Mouse (Mus musculus) cerebellum, postnatal 25 days (tissue): ENCODE measurements around the gene Rps6kc1.
A peak's percentile ranks its signal among the peaks of the same experiment; 100 is the strongest.

Source experiments
- DNase-seq, 2 experiments: peaks; one replicate each; pipeline ENCODE4 v3.0.0; 2021; ENCODE audit warnings: mixed read lengths in 2 of 2

Rps6kc1 gene

DNA sequence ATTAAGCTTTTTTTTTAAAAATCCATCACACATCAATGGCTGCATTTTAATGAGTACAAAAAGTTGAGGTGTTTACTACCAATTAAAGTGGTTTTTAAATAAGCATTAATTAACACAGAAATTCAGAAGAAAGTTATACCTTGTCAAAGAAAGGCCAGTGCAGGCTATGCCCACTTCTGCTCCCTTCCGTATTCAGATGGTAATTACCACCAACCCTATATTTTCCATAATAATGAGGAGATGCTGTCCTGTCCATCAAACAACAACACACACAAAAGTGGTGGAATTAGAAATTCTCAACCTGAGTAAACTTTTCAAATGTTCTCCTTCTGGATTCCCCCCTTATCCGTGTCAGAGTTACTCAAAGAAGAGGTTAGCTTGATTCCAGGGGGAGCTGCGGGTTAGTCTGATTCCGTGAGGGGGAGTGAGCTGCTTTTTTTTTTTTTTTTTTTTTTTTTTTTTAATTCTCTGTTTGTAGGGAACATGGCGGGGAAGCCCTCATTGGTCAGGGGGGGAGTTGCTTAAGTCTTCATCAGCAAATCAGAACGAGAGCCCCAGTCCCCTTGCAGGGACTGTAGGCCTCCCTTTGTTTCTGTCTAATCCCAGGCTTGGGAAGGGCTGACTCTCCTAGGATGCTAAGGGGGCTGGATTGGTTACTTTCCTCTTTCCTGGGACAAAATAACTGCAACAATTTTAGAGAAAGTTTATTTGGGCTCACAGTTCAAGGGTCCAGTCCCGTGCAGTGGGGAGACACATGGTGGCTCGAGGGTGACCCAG is 159.6 kb downstream of the Rps6kc1 start:
- no peak for DNase-seq

DNA sequence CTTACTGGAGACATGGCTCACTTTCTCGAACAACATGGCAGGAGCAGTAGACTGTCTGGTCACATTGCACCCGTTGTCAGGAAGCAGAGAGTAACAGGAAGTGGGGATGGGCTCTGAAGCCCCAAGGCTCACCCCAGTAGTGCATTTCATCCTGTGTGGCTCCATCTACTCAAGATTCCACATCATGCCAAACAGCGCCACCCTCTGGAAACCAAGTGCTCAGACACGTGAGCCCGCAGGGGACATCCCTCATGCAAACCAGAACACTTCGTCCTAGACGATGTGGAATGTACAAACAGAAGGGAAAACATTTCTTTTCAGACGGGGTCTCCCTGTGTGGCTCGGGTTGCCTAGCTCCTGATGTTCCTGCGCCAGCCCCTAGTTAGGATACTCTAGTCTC is 162.6 kb downstream of the Rps6kc1 start:
- no peak for DNase-seq

DNA sequence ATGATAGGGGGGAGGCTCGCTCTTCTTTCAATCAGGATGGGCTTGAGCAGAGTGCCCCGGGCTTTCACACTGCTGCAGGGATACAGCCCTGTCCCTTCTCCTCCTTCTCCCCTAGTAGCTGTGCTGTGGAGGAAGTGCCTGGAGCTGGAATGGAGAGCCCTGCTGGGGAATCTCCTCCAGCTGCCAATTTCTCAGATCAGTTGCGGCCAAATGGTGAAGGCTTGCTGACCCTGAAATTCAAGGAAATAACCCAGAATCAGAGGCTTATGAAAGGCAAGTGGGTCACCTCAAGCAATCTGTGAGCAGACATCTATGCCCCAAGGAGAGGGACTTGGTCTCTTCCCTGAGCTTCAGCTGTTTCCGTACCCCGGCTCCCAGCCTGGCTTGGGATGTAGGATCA is 170.1 kb downstream of the Rps6kc1 start:
- DNase-seq: peak; percentile 12 to 18

DNA sequence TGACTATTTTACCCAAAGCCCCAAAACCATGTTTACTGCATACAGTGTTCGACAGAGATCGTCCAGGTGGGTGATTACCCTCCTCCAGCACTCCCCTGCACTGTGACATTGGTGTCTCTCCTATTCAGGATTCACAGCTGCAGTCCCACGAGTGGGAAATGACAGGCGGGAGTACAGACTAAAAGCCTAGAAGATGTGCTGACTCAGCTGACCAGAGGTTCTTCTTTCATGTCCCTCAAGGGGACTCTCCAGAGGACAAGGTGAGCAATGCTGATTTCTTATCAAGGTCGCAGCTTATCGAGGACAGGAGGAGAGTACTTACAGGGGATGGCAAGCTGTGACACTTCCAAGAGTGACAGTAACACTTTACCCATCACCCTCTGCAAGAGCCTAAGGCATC is 178.8 kb downstream of the Rps6kc1 start:
- no peak for DNase-seq

DNA sequence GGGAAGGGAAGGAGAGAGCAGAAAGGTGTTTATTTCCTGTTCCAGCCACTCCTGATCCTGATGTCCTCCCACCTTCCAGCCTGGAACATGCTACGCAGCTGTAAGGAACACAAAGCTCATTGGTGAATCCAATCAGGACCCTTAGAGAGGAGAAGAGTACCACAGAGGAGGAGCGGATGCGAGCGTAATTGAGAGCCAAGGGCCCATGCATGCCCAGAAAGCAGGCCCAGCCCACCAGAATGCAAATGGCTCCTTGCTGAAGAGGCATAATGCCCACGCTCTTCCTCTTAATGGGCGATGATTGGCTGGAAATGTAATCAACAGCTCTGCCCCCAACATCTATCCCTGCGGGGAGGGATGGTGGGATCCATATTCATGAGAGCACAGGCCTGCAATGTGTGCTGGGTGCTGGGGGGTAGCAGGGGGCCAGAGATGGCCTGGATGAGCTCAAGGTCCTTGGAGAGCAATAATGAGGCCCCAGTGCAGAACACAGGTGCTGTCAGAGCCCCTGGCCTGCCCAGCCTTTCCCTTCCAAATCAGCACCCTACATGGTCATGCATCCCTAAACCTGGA is 182.0 kb downstream of the Rps6kc1 start:
- no peak for DNase-seq

DNA sequence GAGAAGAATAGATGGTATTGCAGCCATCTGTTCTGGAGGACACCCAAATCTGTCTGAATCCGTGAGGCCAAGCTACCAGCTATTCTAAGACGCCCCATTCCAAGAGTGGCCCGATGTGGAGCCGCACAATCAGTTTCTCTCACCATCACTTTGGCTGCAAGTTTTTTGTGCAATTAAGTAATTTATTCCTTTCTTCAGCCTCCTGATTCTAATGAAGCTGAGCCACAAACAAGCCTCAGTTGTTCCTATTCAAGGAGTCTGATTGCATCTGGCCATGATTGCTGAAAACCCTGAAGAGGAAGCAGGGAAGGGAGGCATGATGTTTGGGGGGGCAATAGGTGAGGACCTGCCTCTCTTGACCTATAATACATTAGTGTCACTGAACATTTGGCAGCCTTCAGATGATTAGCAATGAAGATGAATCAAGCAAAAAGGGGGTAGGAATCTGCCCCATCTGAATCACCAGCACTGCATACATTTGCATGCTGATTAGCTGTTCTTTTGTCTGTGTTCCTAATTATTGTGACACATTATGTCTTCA is 183.4 kb downstream of the Rps6kc1 start:
- DNase-seq: peak; percentile 14 to 17

DNA sequence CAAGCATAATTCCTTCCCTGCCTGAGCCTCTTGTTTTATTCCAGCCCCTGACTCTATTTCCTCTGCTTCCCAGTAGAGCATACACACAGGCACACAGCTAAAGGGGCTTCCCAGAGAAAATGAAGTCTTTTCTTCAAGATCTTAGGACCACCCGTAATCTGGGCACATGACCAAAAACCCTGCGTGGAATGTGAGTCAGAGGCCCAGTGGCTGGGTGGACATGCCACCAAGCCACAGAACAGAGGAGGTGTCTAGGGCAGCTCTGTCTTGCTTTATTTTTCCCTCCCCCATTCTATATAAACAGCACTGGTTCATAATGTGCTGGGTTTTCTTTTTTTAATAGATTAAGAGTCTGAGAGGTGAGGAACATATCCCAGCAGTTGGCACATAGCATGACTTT is 184.2 kb downstream of the Rps6kc1 start:
- no peak for DNase-seq

DNA sequence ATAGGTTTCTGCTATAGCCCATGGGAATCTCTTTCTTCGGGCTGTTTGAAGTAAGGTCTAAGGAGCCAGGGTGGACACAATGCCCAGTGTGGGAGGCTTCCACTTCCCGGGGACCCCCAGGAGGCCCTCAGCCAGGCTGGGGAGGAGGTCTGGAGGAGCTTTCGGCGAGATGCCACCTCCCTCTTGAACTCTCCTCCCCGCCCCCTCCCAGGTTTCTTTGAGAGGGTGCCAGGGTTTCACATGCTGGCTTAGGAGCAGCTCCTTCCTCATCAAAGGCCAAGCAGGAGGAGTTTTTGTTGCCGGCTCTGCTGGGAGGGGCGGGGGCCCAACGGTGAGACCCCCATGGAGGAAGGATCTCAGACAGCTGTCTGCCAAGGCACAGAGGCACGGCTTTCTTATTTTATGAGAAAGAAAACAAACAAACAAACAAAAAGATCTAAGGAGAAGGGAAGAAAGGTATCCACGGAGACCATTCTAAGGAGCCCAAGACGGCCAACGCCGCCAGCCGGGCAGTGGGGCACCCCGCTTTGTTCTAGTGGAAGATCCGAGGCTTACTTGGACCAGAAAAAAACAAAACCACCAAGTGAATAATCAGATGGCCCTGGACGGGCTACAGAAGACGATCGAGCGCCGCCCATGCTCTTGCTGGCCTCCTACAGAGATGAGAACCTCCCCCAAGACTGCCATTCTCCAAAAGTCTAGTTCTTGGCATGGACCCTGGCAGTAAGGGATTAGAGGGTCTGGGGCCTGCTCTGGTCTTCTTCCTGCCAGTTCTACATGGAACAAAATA is 186.8 kb downstream of the Rps6kc1 start:
- DNase-seq: peak; percentile 11 to 12

DNA sequence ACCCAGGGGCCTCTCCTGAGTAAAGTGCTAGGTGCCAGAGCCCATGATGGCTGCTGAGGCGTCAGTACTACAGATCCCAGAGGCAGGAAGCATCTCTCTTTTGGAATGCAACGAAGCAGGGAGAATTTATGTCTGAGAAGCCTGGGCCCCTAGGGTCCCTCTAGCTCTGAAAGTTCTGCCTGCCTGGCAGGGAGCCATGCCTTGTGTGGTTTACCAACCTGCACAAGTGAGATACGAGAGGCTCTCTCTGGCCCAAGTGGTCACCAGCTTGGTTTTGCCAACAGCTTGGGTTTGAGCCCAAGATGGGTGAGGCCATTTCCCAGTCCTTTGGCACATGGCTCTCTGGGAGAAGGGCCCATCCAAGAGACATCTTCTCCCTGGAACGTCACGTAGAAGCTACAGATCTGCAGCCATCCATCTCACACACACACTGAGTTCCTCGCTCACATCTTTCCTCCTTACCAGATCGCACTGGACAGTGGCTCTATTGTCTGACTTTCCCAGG is 187.6 kb downstream of the Rps6kc1 start:
- peak; percentile 9 to 17 for DNase-seq

DNA sequence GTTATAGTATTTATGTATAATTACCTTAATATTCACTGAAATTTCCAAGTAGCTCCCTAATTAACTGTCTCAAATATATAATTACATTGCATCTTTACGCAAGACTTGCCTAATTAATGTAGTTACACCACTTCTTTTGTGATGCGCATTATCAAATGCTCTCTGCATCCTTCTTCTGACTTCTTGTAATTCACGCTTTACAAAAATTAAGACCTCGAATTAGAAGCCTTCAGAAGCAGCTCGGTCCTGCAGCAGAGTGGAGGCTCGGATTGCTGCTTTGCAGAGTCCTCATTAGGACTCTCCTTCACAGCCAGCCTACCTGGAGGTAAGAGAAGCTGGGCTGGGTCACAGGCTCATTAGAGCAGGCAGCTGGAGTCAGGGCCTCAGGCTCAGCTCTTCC is 197.7 kb downstream of the Rps6kc1 start:
- no peak for DNase-seq

DNA sequence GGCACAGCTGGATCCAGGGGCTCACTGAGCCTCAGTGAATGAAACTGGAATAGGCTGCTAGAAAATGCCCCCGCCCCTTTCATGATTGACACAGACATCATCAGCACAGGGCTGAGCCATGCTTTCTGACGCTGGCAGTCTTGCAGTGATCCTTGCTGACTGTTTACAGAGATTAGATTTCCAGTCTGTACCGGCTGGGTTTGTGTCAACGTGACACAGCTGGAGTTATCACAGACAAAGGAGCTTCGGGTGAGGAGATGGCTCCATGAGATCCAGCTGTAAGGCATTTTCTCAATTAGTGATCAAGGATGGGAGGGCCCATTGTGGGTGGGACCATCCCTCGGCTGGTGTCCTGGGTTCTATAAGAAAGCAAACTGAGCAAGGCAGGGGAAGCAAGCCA is 214.0 kb downstream of the Rps6kc1 start:
- DNase-seq: no peak

DNA sequence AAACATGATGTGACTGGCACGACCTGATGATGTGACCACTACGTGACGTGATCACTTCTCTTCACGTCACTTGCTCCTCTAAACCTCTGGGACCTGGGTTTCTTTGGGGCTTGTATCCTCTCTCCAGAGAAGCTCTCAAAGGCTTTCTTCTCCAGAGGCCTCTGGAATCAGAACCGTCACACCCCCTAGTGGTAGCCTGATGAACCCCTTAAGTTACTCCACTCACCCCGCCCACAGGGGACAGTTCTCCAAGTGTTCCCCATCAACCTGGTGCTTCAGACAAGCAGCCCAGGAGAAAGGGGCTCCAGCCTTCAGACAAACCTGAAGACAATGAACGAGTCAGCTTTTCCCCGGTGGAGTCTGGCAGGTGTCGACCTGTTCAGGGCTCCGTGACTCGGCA is 216.0 kb downstream of the Rps6kc1 start:
- DNase-seq: peak; percentile 32 to 74

DNA sequence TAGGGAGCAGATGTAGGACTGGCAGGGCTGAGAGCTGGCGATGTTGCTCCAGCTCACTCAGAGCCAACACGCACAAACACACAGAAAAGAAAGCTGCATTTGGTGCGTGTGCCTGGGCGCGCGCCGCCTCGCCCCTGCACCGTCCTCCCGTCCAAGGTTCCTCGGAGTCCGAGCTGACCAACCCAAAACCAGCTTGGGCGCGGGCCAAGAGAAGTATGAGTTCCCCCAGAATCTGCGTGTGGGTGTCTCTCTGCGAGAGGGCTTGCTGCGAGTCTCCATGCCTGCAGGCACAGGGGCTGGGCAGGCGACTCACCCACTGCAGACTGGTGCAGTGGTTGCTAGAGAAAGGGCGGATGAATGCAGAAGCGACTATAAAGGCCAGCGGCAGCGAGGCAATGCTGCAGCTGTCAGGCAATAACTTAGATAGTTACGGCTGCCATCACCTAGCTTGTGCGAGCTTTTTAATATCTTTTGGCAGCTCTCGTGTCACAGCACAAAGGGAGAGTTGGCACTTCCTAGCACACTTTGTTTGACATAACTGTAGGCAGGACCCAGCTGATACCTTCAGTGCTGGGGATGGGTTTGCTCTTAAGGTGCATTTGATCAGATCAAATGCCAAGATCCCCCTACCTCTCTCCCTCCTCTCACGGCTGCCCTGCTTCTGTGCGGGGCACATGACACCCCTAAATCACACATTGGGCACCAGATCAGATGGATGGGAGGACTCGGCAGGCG is 220.9 kb downstream of the Rps6kc1 start:
- peak in 1 of 2 experiments; percentile 25 for DNase-seq

DNA sequence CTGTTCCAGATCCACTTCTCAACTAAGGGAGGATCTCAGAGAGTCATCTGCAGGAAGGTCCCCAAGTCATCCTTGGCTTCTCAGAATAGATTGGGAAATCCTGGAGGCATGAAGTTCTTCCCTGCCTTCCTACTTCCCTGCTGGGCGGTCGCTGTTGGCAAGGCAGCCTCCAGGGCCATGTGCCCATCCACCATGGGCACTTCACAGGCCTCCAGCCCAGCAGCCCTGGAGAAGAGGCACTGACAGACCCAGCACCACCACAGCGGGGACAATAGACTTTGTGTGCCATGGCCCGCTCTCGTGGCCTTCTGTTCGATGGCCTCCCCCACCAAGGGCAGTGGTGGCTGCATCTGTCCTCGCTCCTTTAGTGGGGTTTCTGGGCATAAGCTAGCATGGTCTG is 228.5 kb downstream of the Rps6kc1 start:
- peak; percentile 38 to 52 for DNase-seq

DNA sequence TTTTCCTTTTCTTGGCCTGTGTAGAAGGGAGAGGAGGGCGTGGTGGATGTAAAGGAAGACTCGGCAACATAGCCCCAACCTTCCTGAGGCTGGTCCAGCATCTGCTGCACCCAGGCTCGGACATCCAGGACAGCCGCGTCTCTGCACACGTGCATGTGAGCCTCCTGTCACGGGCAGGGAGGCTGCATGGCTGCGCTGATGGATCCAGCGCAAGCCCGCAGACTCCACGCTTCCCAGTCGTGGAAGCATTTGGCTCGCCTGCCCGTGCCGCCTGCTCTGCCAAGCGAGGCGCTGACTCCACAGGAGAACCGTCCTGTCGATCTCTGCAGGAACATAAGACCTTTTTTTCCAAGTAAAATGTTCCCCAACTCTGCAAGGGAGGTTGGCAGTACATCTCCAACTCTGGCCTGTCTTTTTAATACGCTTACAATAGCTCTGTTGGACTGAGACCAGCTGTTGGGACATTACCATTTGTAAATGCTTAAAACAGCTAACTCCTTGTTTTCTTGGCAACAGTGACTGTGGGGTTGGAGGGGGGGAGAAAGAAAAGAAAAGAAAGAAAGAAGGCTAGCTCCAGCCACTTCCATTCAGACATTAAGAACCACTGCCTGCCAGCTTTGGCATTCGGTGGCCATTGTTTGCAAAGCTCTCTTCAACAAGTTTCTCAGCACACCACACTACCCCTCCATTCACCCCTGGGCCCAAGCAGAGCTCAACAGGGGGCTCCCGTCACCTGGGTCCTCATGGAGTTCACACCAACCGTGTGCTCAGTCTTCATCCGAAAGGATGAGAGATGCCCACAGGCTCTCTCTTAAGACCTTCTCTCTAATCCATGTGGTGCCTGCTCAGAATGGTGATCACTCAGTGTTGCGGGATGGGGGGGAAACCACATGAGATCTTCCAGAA is 229.3 kb downstream of the Rps6kc1 start:
- DNase-seq: peak; percentile 76 to 84

DNA sequence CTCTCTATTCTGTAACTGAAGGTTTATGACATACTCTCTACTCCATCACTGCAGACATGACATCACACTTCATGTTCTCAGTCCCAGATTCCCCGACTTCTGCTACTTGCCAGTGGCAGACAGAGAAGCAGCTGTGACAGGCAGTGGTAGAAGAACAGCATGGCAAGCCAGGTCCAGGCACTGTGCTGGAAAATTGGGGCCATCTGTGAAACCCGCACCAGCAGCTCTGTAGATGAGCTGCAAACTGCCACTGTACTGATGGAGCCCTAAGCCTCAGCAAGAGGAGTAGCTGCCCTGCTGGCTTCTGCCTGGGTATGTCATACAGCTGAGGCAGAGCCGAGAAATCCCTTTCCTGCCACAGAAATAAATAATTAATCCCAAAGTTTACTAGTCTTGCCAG is 236.1 kb downstream of the Rps6kc1 start:
- DNase-seq: no peak

DNA sequence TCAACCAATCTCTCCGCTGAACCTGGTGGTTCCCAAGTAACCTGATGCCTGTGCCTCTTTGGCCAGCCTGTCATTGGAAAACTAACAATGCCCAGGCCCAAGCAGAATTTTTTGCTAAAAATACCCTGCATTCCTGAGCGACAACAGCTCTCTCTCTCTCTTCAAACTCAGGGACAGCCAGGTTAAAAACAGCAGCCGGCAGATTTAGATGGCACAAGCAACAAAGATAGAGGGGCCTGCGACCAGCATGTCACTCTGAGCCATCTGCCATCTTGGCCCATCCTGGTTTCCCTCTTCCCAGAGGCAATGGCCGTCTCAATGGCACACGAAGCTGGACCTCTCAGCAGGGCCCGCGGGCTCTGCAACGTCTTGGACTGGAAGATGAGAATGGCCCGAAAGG is 242.5 kb downstream of the Rps6kc1 start:
- peak; percentile 31 to 41 for DNase-seq

DNA sequence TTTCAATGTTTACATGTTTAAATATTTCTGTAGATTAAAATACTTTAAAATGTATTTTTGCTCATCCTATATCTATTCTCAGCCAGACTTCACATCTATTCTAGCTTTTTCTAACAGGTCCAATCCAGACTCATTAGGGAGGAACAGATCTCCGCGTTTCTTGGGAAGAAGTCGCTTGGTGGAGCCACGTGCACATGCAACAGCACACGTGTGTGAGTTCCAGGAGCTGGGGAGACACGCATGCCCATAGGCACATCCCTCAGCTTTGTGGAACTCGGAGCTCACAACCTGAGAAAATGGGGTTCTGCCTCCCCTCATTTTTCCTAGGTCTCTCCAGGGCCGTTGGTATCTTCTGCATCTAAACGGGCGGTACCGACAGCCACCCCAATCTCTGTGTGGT is 243.7 kb downstream of the Rps6kc1 start:
- no peak for DNase-seq

DNA sequence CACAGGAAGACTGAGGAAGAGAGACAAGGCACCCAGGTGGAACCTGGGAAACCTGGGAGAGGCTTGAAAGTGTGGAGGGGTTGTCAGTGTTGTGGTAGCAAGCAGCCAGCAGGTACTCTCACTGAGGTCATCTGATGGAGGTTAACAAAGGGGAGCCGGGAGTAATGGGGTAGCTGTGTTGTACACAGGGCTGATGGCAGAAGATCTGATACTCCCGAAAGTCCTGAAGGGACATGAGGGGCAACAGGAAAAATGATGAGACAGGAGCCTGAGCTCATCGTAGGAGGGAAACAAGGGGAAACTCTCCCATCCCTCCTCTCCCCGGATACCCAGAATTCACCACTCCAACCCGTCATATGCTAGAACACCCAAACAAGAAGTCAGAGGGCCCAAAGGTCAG is 244.2 kb downstream of the Rps6kc1 start:
- DNase-seq: no peak

DNA sequence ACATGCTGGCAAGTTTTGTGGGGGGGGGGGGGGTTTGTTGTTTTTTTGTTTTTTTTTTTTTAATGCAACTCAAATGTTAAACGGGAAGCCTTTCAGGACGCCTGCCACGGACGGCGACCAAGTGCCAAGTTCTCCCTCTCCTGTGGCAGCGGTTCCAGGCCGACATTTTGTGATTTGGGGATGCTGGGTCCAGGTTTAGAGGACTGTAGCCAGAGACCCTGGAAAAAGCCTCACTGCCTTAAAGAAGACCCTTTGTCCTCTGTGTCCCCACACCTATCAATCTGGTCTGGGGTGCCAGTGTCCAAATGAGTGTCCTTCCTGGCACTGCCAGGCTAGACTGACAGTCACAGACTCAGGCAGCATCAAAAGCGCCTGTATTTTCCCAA is 246.1 kb downstream of the Rps6kc1 start:
- peak in 1 of 2 experiments; percentile 16 for DNase-seq

DNA sequence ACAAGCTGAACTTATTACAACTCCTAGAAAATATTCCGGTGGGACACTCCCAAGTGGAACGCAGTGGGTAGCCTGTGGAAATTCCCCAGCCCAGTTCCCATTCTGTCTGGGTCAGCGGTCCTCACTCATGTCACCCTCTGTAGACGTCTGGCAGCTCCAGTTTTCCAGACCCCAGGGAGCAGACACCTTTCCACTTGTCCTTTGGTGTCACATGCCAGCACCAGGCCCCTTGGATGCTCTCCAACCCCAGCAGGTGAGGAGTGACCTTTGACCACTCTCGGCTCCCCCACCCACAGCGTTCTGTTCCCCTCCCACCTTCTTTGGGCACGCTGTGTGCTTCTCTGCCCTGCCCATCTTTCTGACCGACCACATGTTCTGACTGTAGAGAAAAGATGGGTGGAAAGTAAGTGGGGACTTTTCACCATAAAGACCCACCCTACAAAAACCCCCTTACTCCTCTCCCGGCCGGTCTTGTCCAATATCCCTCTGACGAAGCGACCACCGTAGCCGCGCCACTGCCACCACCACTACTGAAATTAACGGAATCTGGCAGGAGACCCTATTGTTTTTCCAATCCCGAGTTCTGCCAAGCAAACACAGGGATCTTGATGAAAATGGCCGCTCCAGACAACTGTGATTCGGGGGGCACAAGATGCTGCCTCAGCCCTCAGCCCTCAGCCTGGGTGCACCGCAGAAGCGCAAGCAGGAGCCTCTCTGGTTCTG is 246.6 kb downstream of the Rps6kc1 start:
- DNase-seq: peak in 1 of 2 experiments; percentile 12
